Mouse (Mus musculus) kidney, adult 2 months (tissue): ENCODE measurements around the gene Ralgds.

Experiments used
- CTCF ChIP-seq: fragments of 200-500 bp; conservative IDR thresholded peaks from 2 replicates; pipeline ENCODE4 v1.5.1; 2011; ENCODE audit warnings: low read depth, mild to moderate bottlenecking, control low read depth, low read length, moderate library complexity, mixed read lengths; ENCODE audit not compliant: insufficient read depth, insufficient read length
- POLR2A ChIP-seq: fragments of 200-500 bp; IDR thresholded peaks from one replicate; pipeline ENCODE4 v1.6.1; 2011; ENCODE audit warnings: low read depth, low read length, control low read depth

GRCm38 (mm10) chr2:28569903-28570302, 57.0 kb downstream of the Ralgds start:
- TF ChIP-seq CTCF (no peak), POLR2A (no peak)
